Mouse (Mus musculus): ENCODE results near the gene Nuak2.
"Not testable (repeated sequence)": the region's sequence is repeated elsewhere in the genome, so short reads cannot be mapped to it uniquely, and the experiment has no call there.

Nuak2 gene

DNA sequence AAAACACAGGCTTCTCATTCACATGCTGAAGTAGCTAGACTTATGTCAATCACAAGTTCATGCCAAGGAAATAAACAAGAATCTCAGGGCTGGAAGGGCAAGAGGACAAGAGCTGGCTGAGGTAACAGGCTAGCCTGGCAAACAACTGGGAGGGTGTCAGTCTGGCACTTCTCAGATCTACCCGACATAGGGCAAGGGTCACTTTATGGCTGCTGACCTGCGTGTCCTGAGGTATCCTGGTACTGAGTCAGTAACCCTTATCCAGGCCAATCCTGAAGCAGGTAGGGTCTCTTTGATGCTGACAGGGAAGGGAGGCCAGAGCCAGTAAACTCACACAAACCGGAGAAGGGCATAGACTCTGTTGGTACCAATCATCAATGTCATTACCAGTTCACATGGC lies 12.6 kb downstream of the Nuak2 start:
- DNase-seq, result no peak

- DNase-seq, result no peak
Measured at GRCm38 (mm10) chr1:132329656-132330055, 13.7 kb downstream of the Nuak2 start.

- DNase-seq, result no peak
Measured at GRCm38 (mm10) chr1:132330397-132330796, 14.5 kb downstream of the Nuak2 start.

DNA sequence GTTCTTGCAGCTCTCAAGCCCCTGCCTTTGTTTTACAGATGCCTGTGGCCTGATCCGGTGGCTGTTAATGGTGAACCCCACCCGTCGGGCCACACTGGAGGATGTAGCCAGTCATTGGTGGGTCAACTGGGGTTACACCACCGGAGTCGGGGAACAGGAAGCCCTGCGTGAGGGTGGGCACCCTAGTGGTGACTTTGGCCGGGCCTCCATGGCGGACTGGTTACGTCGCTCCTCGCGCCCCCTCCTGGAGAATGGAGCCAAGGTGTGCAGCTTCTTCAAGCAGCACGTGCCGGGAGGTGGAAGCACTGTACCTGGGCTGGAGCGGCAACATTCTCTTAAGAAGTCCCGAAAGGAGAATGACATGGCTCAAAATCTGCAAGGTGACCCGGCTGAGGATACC lies 15.4 kb downstream of the Nuak2 start:
- no peak for DNase-seq

DNA sequence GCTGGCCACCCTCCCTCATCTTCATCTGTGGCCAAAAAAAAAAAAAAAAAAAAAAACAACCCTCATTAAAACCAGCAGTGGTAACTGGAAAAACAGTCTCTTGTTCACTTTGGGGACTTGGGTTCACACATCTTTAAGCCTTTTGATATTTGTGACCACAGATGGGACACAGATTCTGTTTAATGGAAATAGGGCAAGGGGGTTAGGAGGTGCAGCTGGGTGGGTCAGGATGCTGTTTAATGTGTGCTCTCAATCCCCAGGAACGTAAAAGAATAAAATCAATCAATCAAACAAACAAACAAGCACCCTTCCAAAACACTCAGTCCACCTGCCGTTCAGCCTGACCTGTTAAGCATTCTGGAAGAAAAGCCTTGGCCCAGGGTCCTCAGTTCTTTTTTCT lies 17.3 kb downstream of the Nuak2 start:
- no peak for DNase-seq

DNA sequence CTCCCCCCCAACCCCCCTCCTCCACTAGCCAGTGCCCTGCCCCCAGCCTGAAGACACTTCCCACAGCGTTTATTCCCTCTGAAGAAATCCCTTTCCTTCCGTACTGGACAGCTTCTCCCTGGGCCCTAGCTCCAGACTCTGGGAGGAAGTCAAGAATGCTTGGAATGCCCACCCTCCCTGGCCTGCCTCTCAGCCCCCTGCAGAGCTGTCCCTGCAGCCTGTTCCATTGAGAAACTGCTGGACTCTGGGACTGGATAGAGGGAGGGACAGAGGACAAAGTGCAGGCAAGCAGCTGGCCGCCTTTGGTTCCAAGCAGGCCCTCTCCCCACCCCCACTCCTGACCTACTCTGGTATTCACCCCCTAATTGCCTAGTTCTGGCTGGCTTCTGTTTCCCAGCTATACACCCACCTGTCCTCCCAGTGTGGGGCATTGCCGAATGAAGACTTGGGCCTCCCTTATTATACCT lies 17.8 kb downstream of the Nuak2 start:
- no peak for DNase-seq

DNA sequence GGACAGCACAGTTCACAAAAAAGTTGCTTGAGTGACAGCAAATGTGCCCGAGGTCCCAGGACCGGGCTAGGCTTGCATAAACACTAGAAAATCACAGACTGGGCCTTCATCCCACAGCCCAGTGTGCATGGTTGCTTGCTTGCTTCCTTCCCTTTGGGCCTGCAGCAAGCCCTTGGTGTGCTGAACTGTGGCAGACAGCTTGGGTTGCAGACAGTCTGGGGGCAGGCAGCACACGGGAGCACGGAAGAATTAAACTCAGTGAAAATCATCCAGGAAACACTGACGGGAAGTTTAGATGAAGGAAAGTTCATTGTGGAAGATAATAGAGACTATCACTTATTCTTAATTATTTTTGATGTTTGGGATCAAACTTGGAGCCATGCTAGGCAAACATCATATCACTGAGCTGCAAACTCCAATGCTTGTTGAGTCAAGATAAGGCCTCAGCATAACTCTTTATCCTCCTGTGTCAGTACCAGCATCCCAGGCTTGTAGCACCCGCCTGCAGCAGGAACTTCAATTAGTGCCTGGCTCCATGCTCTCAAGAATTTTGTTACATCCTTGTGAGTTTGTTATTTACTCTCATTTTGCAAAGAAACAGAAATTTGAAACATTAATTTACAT lies 18.4 kb downstream of the Nuak2 start:
- no peak for DNase-seq

- DNase-seq, result no peak
Measured at GRCm38 (mm10) chr1:132335378-132335965, 19.5 kb downstream of the Nuak2 start.

GRCm38 (mm10) chr1:132336921-132337320 lies 21.0 kb downstream of the Nuak2 start:
- peak in 1 of 2 experiments; percentile 38 for DNase-seq

DNA sequence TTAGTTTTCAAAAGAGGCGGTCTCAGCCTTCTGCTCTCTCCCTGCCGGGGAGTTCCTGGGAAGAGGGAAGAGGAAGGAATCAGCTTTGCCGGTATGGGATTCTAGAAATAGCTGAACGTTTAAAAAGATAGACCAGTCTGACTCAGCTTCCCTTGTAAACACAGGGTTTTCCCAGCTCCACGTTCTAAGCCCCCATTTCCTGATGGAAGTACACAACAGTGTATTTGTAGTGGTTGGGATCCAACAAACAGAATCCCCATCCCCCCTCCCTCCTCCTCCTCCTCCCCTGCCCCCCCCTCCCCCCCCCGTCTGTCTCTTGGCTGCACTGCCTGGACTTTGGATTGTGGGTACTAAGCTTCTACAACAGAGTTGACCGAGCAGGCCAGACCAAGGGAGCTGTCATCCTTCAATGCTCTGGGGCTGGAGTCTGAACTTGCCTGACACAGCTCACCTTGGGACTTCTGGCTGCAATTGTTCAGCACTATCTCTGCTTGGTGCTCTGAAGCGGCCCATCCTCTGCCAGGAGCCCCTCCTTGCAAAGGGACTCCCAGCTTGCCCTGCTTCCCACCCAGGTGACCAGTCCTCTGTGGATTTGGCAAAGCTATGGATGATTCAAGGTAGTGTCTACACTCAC lies 22.2 kb downstream of the Nuak2 start:
- no peak for DNase-seq

- peak; percentile 83 to 89 for DNase-seq
Measured at GRCm38 (mm10) chr1:132341731-132342501, 26.0 kb downstream of the Nuak2 start.

- no peak for DNase-seq
Measured at GRCm38 (mm10) chr1:132342518-132342917, 26.6 kb downstream of the Nuak2 start.

DNA sequence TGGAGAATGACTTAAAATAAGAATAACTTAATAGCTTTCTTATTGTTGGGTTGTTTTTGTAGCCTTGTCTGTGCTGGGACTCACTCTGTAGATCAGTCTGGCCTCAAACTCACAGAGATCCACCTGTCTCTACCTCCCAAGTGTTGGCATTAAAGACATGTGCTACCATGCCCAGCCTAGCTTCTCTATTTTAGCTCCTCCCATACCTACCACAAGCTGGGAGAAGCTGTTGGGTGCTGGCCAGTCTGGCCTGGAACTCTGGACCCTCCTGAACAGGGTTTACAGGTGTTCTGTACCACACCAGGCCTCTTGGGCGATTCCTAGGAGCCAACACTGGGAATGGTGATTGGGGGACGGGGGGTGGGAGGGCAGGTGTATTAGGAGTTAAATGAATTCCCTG lies 27.3 kb downstream of the Nuak2 start:
- DNase-seq, result no peak

GRCm38 (mm10) chr1:132343656-132344055 lies 27.7 kb downstream of the Nuak2 start:
- no peak for DNase-seq

- no peak for DNase-seq
Measured at GRCm38 (mm10) chr1:132345514-132345913, 29.6 kb downstream of the Nuak2 start.

GRCm38 (mm10) chr1:132346134-132346851 lies 30.4 kb downstream of the Nuak2 start:
- no peak for DNase-seq

- DNase-seq, result no peak
Measured at GRCm38 (mm10) chr1:132346951-132347350, 31.0 kb downstream of the Nuak2 start.

GRCm38 (mm10) chr1:132348401-132348800 lies 32.5 kb downstream of the Nuak2 start:
- DNase-seq, result no peak

DNA sequence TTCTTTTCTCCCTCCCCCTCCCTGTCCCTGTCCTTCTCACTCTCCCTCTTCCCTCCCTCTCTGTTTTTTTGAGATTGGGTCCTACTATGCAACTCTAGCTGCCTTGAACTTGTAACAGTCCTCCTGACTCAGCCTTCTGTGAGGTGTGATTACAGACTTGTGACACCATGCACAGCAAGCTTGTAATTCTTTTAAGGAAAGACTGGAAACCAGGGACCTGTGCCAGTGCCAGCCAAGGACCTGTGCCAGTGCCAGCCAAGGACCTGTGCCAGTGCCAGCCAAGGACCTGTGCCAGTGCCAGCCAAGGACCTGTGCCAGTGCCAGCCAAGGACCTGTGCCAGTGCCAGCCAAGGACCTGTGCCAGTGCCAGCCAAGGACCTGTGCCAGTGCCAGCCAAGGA lies 33.1 kb downstream of the Nuak2 start:
- not testable (repeated sequence) for DNase-seq

- not testable (repeated sequence) for DNase-seq
Measured at GRCm38 (mm10) chr1:132349601-132350000, 33.7 kb downstream of the Nuak2 start.

- no peak for DNase-seq
Measured at GRCm38 (mm10) chr1:132351058-132351457, 35.1 kb downstream of the Nuak2 start.

GRCm38 (mm10) chr1:132353389-132353788 lies 37.5 kb downstream of the Nuak2 start:
- DNase-seq, result no peak

DNA sequence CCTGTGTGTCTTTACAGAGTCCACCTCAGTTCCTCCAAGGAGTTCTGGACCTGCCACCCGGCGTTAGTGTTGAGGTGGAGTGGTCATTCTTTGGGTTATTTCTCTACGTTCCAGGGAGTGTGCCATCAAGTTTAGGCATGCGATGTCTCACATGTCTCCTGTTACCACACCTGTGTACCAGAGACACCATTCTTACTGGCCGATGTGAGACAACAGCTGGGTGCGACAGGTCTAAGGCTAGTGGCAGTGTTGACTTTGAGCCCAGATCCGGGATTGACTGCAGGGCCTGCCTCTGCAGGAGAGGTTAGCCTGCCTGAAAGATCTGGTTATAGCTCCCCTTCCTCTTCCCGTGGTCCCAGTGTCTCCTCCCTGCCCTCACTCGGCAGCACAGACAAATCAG lies 38.3 kb downstream of the Nuak2 start:
- DNase-seq, result no peak

All from spleen, adult 18-20 months (tissue).